In genomic region chr9:116183035-116183434, GRCm38 (mm10) we compare ENCODE assay signal across 15 mouse cellular contexts.
"Had no signal": no experiment of that assay in that cellular context is flagged by ENCODE, and none has a peak within 500 bp of the region (broad histone marks: within the 10 kb centered on the region; RNA-seq: fewer than 3 reads in every experiment).

No protein-coding gene starts in this region.

- H3K4me3 ChIP-seq: midbrain, embryonic 10.5 days; midbrain, embryonic 12.5 days; myocyte; neural tube, embryonic 12.5 days; stomach, embryonic 15.5 days had no signal

- DNase-seq: lung, adult 18-20 months; lung, embryonic 14.5 days; lung, postnatal 10 days; lung, postnatal 4 days; midbrain, embryonic 14.5 days; right cerebral cortex, postnatal 14 days; thymus, postnatal 14 days; thymus, postnatal 36 days had no signal

- H3K4me2 ChIP-seq: lung, embryonic 14.5 days; midbrain, embryonic 12.5 days; neural tube, embryonic 12.5 days; stomach, embryonic 15.5 days had no signal

- H3K27ac ChIP-seq: midbrain, embryonic 10.5 days; midbrain, embryonic 12.5 days; neural tube, embryonic 12.5 days; stomach, embryonic 15.5 days; stomach, postnatal 0 days had no signal

- H3K27me3 ChIP-seq: neural tube, embryonic 12.5 days; stomach, embryonic 15.5 days had no signal

- H3K4me1 ChIP-seq: midbrain, embryonic 10.5 days; midbrain, embryonic 12.5 days; neural tube, embryonic 12.5 days; stomach, embryonic 15.5 days had no signal

- ATAC-seq: midbrain, embryonic 16.5 days had no signal

- H3K9ac ChIP-seq: lung, embryonic 14.5 days; midbrain, embryonic 12.5 days; neural tube, embryonic 12.5 days; stomach, embryonic 15.5 days had no signal

- H3K36me3 ChIP-seq: midbrain, embryonic 10.5 days; midbrain, embryonic 12.5 days; neural tube, embryonic 12.5 days; stomach, embryonic 15.5 days had no signal

- H3K9me3 ChIP-seq: midbrain, embryonic 10.5 days; midbrain, embryonic 12.5 days; neural tube, embryonic 12.5 days; stomach, embryonic 15.5 days had no signal
